Mouse (Mus musculus) midbrain, embryonic 11.5 days (tissue): ENCODE results near the gene Scamp1. TPM values are rescaled to one million over a fixed set of nuclear protein-coding genes. Genes with fewer than 3 reads are reported as not detected.

ENCODE experiments used
- ATAC-seq: fragments of 200-750 bp; cut with Nextera tagmentation; 2 replicates; pipeline ENCODE4 v1.8.0; 2017; ENCODE audit warnings: moderate TSS enrichment, moderate library complexity; ENCODE audit not compliant: low FRiP score
- DNase-seq: peaks from one replicate; pipeline ENCODE4 v3.0.0; 2015; ENCODE audit warnings: low spot score; ENCODE audit errors: missing footprints
- H3K27ac ChIP-seq: fragments of 300-500 bp; sonication (generic); 2 replicates; pipeline ENCODE4 v1.5.1; 2014; ENCODE audit warnings: low read depth, low read length
- H3K27me3 ChIP-seq: fragments of 300-500 bp; sonication (generic); 2 replicates; pipeline ENCODE4 v1.6.1; 2014; ENCODE audit warnings: mild to moderate bottlenecking, low read length, moderate library complexity, mixed read lengths; ENCODE audit not compliant: control insufficient read depth, insufficient read depth
- H3K36me3 ChIP-seq: fragments of 300-500 bp; sonication (generic); 2 replicates; pipeline ENCODE4 v1.6.1; 2014; ENCODE audit warnings: mild to moderate bottlenecking, low read length, moderate library complexity, mixed read lengths; ENCODE audit not compliant: control insufficient read depth, insufficient read depth
- H3K4me1 ChIP-seq: fragments of 300-500 bp; sonication (generic); 2 replicates; pipeline ENCODE4 v1.6.1; 2014; ENCODE audit warnings: low read length; ENCODE audit not compliant: control insufficient read depth, insufficient read depth
- H3K4me2 ChIP-seq: fragments of 300-500 bp; sonication (generic); 2 replicates; pipeline ENCODE4 v1.6.1; 2014; ENCODE audit warnings: mild to moderate bottlenecking, moderate library complexity
- H3K4me3 ChIP-seq: fragments of 300-500 bp; sonication (generic); 2 replicates; pipeline ENCODE4 v1.5.1; 2014; ENCODE audit warnings: low read depth, low read length
- H3K9ac ChIP-seq: fragments of 300-500 bp; sonication (generic); 2 replicates; pipeline ENCODE4 v1.6.1; 2014; ENCODE audit warnings: low read length
- H3K9me3 ChIP-seq: fragments of 300-500 bp; sonication (generic); 2 replicates; pipeline ENCODE4 v1.6.1; 2016; ENCODE audit warnings: low read length; ENCODE audit not compliant: control insufficient read depth
- WGBS: fragments of 180-500 bp; shearing (Covaris S2); extraction: QIAGEN DNeasy Blood & Tissue Kit; methylation state at CpG from one replicate; pipeline ENCODE4 v1.1.7; 2014; 5-methylcytosine and 5-hydroxymethylcytosine counted together
- polyA plus RNA-seq: library from polyadenylated mRNA; unstranded; fragments of >200 nt; fragmentation: Nextera tagmentation; extraction: Ambion mirVana; gene quantifications from 2 replicates; pipeline ENCODE4 v1.2.1, GENCODE M21; 2014

Gene Scamp1
- polyA plus RNA-seq, 1 experiment from 2014 or later: 34.2 TPM

- 69% methylated on average over 11 of the region's 11 CpGs for WGBS
Observed at GRCm38 (mm10) chr13:94178401-94179040, 107.1 kb downstream of the Scamp1 start.

DNA sequence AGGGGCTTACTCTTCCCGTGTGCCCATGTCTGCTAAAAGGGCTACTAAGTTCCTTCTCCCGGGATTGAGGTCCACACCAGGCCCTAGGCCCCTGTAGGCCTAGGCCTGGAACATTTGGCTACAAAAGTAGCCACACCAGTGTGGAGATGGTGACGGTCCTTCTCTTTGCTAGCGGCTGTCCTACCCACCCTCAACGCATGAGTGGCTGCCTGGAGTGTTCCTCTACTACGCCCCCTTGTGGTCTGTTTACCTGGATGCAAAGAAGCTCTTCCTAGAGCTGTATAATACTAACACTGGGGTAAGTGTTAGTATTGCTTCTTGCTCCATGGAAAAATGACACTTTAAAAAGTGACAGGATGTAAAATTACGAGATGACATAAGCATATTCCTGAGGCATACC is 108.5 kb downstream of the Scamp1 start:
- Histone ChIP-seq H3K9ac (no peak overlapping the region), H3K9me3 (no peaks in the 10 kb centered on the region), H3K27me3 (peaks cover 9% of the 10 kb centered on the region), H3K4me3 (no peak overlapping the region), H3K4me1 (peaks cover 7% of the 10 kb centered on the region), H3K36me3 (no peaks in the 10 kb centered on the region), H3K27ac (no peak overlapping the region), H3K4me2 (no peak overlapping the region)
- no peak for DNase-seq
- WGBS: 54% methylated on average over 7 of the region's 7 CpGs
- ATAC-seq: no peak

More at GRCm38 (mm10) chr13:94178401-94179040, 107.1 kb downstream of the Scamp1 start:
- DNase-seq (peak; percentile 83), ATAC-seq (peak; percentile 71)
- Histone ChIP-seq H3K4me1 (peaks cover 5% of the 10 kb centered on the region), H3K4me2 (no peak overlapping the region), H3K27me3 (peaks cover 5% of the 10 kb centered on the region), H3K9me3 (no peaks in the 10 kb centered on the region), H3K4me3 (no peak overlapping the region), H3K27ac (no peak overlapping the region), H3K36me3 (no peaks in the 10 kb centered on the region), H3K9ac (no peak overlapping the region)

- Histone ChIP-seq H3K4me1 (peaks cover 8% of the 10 kb centered on the region), H3K27me3 (peaks cover 9% of the 10 kb centered on the region), H3K4me2 (no peak overlapping the region), H3K4me3 (no peak overlapping the region), H3K27ac (no peak overlapping the region), H3K9me3 (no peaks in the 10 kb centered on the region), H3K9ac (no peak overlapping the region), H3K36me3 (no peaks in the 10 kb centered on the region)
- ATAC-seq (no peak), DNase-seq (peak; percentile 70)
- WGBS: 55% methylated on average over 6 of the region's 6 CpGs
Observed at GRCm38 (mm10) chr13:94175379-94176050, 110.1 kb downstream of the Scamp1 start.

- Histone ChIP-seq H3K4me3 (peak overlapping the region; percentile 44), H3K4me1 (peaks cover 8% of the 10 kb centered on the region), H3K27ac (no peak overlapping the region), H3K4me2 (peak overlapping the region; percentile 90), H3K9me3 (no peaks in the 10 kb centered on the region), H3K9ac (no peak overlapping the region), H3K36me3 (no peaks in the 10 kb centered on the region), H3K27me3 (peaks cover 9% of the 10 kb centered on the region)
- WGBS: 14% methylated on average over 16 of the region's 16 CpGs
- no peak for ATAC-seq
- peak; percentile 89 for DNase-seq
Observed at GRCm38 (mm10) chr13:94174577-94175279, 110.9 kb downstream of the Scamp1 start.

GRCm38 (mm10) chr13:94173633-94174576 is 111.8 kb downstream of the Scamp1 start:
- H3K27ac ChIP-seq: no peak overlapping the region
- no peaks in the 10 kb centered on the region for H3K9me3 ChIP-seq
- H3K4me1 ChIP-seq: peaks cover 8% of the 10 kb centered on the region
- WGBS: 3% methylated on average over 52 of the region's 55 CpGs
- H3K27me3 ChIP-seq: peaks cover 9% of the 10 kb centered on the region
- ATAC-seq: peak; percentile 49; the same call in 1 of the 2 replicates
- H3K4me2 ChIP-seq: peak overlapping the region; percentile 90
- peak overlapping the region; percentile 51 for H3K9ac ChIP-seq
- H3K36me3 ChIP-seq: no peaks in the 10 kb centered on the region
- DNase-seq: peak; percentile 93
- peak overlapping the region; percentile 44 for H3K4me3 ChIP-seq

GRCm38 (mm10) chr13:94172533-94173310 is 112.9 kb downstream of the Scamp1 start:
- DNase-seq (peak; percentile 86), ATAC-seq (peak; percentile 41; the same call in 1 of the 2 replicates)
- H3K27ac ChIP-seq: no peak overlapping the region
- peaks cover 9% of the 10 kb centered on the region for H3K27me3 ChIP-seq
- no peak overlapping the region for H3K9ac ChIP-seq
- no peak overlapping the region for H3K4me3 ChIP-seq
- no peaks in the 10 kb centered on the region for H3K36me3 ChIP-seq
- 81% methylated on average over 15 of the region's 15 CpGs for WGBS
- no peak overlapping the region for H3K4me2 ChIP-seq
- H3K4me1 ChIP-seq: peaks cover 4% of the 10 kb centered on the region; the same call in 1 of the 2 replicates
- no peaks in the 10 kb centered on the region for H3K9me3 ChIP-seq

GRCm38 (mm10) chr13:94171612-94172011 is 114.0 kb downstream of the Scamp1 start:
- no peak overlapping the region for H3K27ac ChIP-seq
- no peaks in the 10 kb centered on the region for H3K9me3 ChIP-seq
- WGBS: 23% methylated on average over 5 of the region's 5 CpGs
- H3K4me3 ChIP-seq: no peak overlapping the region
- ATAC-seq: no peak
- peak; percentile 84 for DNase-seq
- H3K27me3 ChIP-seq: peaks cover 9% of the 10 kb centered on the region
- H3K4me2 ChIP-seq: no peak overlapping the region
- no peak overlapping the region for H3K9ac ChIP-seq
- H3K36me3 ChIP-seq: no peaks in the 10 kb centered on the region
- H3K4me1 ChIP-seq: peaks cover 4% of the 10 kb centered on the region; the same call in 1 of the 2 replicates
